Mouse (Mus musculus) heart, postnatal 0 days (tissue): ENCODE results near the gene Cfap99. TPM values are rescaled to one million over a fixed set of nuclear protein-coding genes. Genes with fewer than 3 reads are reported as not detected.

Experiments used
- ATAC-seq: fragments of 200-750 bp; cut with Nextera tagmentation; 2 replicates; pipeline ENCODE4 v1.8.0; 2017; ENCODE audit warnings: low read depth, moderate number of reproducible peaks, moderate library complexity; ENCODE audit not compliant: insufficient read depth
- DNase-seq: peaks from one replicate; pipeline ENCODE4 v3.0.0-alpha.2; 2016; ENCODE audit warnings: low spot score
- H3K27ac ChIP-seq: fragments of 300-500 bp; sonication (generic); 2 replicates; pipeline ENCODE4 v1.5.1; 2014; ENCODE audit warnings: low read depth, mild to moderate bottlenecking
- H3K27me3 ChIP-seq: fragments of 300-500 bp; sonication (generic); 2 replicates; pipeline ENCODE4 v1.6.1; 2014; ENCODE audit warnings: low read length, mixed read lengths; ENCODE audit not compliant: control insufficient read depth, insufficient read depth
- H3K36me3 ChIP-seq: fragments of 300-500 bp; sonication (generic); replicated peaks from 2 replicates; pipeline ENCODE4 v1.6.1; 2014; ENCODE audit warnings: low read length, mixed read lengths; ENCODE audit not compliant: control insufficient read depth, insufficient read depth
- H3K4me1 ChIP-seq: fragments of 300-500 bp; sonication (generic); 2 replicates; pipeline ENCODE4 v1.6.1; 2014; ENCODE audit warnings: antibody characterized with exemption; ENCODE audit not compliant: control insufficient read depth, insufficient read depth
- H3K4me2 ChIP-seq: fragments of 300-500 bp; sonication (generic); 2 replicates; pipeline ENCODE4 v1.6.1; 2014; ENCODE audit warnings: low read depth, mild to moderate bottlenecking, low read length, moderate library complexity
- H3K4me3 ChIP-seq: fragments of 300-500 bp; sonication (generic); 2 replicates; pipeline ENCODE4 v1.5.1; 2014; ENCODE audit warnings: low read depth, low read length
- H3K9ac ChIP-seq: fragments of 300-500 bp; sonication (generic); replicated peaks from 2 replicates; pipeline ENCODE4 v1.6.1; 2014; ENCODE audit warnings: low read depth, low read length, mixed read lengths
- H3K9me3 ChIP-seq: fragments of 300-500 bp; sonication (generic); replicated peaks from 2 replicates; pipeline ENCODE4 v1.6.1; 2016; ENCODE audit warnings: low read length; ENCODE audit not compliant: control insufficient read depth
- CTCF ChIP-seq: IDR thresholded peaks from 2 replicates; pipeline ENCODE4 v1.5.1; 2016; ENCODE audit warnings: antibody characterized with exemption, control low read depth, low read depth
- EP300 ChIP-seq: IDR thresholded peaks from 2 replicates; pipeline ENCODE4 v1.6.1; 2016; ENCODE audit warnings: antibody characterized with exemption, low read depth
- WGBS: fragments of 180-500 bp; shearing (Covaris S2); extraction: QIAGEN DNeasy Blood & Tissue Kit; methylation state at CpG from one replicate; pipeline ENCODE4 v1.1.7; 2014; 5-methylcytosine and 5-hydroxymethylcytosine counted together
- polyA plus RNA-seq: library from polyadenylated mRNA; unstranded; fragments of >200 nt; fragmentation: Nextera tagmentation; extraction: Ambion mirVana; gene quantifications from 2 replicates; pipeline ENCODE4 v1.2.1, GENCODE M21; 2015
- total RNA-seq: library from RNA; depleted of rRNA; stranded (reverse); fragments of >200 nt; gene quantifications from 2 replicates; pipeline ENCODE4 v1.2.3, GENCODE M21; 2014; ENCODE audit warnings: low replicate concordance

The Cfap99 gene
- total and polyA plus RNA-seq, 2 experiments from 2014 or later: not detected

GRCm38 (mm10) chr5:34334081-34334480, 45.7 kb downstream of the Cfap99 start:
- no peak overlapping the region for H3K27ac ChIP-seq
- no peaks in the 10 kb centered on the region for H3K9me3 ChIP-seq
- DNase-seq (no peak), ATAC-seq (no peak)
- H3K4me3 ChIP-seq: no peak overlapping the region
- TF ChIP-seq CTCF: no peak
- no peak overlapping the region for H3K4me2 ChIP-seq
- peaks cover 17% of the 10 kb centered on the region for H3K4me1 ChIP-seq
- H3K27me3 ChIP-seq: no peaks in the 10 kb centered on the region
- no peak overlapping the region for H3K9ac ChIP-seq
- WGBS: 78% methylated on average over 1 of the region's 1 CpGs
- H3K36me3 ChIP-seq: peaks cover 1% of the 10 kb centered on the region; the same call in 1 of the 2 replicates

GRCm38 (mm10) chr5:34335539-34336096, 47.2 kb downstream of the Cfap99 start:
- peaks cover 4% of the 10 kb centered on the region; the same call in 1 of the 2 replicates for H3K36me3 ChIP-seq
- peak overlapping the region; percentile 73 for H3K4me3 ChIP-seq
- H3K9ac ChIP-seq: peak overlapping the region; percentile 80
- peak overlapping the region; percentile 88 for H3K27ac ChIP-seq
- ATAC-seq (peak; percentile 37), DNase-seq (no peak)
- peak overlapping the region; percentile 80 for H3K4me2 ChIP-seq
- no peaks in the 10 kb centered on the region for H3K27me3 ChIP-seq
- WGBS: 1% methylated on average over 21 of the region's 21 CpGs
- H3K4me1 ChIP-seq: peaks cover 17% of the 10 kb centered on the region
- TF ChIP-seq CTCF: no peak
- TF ChIP-seq EP300: no peak
- H3K9me3 ChIP-seq: no peaks in the 10 kb centered on the region

GRCm38 (mm10) chr5:34336097-34336774, 47.8 kb downstream of the Cfap99 start, which contains the start of gene Rnf4:
Rnf4 (plus strand) TSS chr5:34336289.
- WGBS: under 1% methylated on average over 53 of the region's 67 CpGs
- Histone ChIP-seq H3K4me1 (peaks cover 21% of the 10 kb centered on the region), H3K9ac (peak within 1 kb of the TSS; percentile 98), H3K9me3 (no peaks in the 10 kb centered on the region), H3K36me3 (peaks cover 4% of the 10 kb centered on the region; the same call in 1 of the 2 replicates), H3K27ac (peak within 1 kb of the TSS; percentile 90), H3K4me2 (peak within 1 kb of the TSS; percentile 80), H3K27me3 (no peaks in the 10 kb centered on the region), H3K4me3 (peak within 1 kb of the TSS; percentile 73)
- ATAC-seq (peak; percentile 95), DNase-seq (peak; percentile 100)
- TF ChIP-seq CTCF (no peak), EP300 (peak; percentile 82)

- H3K9ac ChIP-seq: peak overlapping the region; percentile 98
- under 1% methylated on average over 42 of the region's 42 CpGs for WGBS
- H3K4me3 ChIP-seq: peak overlapping the region; percentile 73
- H3K4me2 ChIP-seq: peak overlapping the region; percentile 75
- H3K27ac ChIP-seq: peak overlapping the region; percentile 90
- ATAC-seq: peak; percentile 56
- peaks cover 4% of the 10 kb centered on the region; the same call in 1 of the 2 replicates for H3K36me3 ChIP-seq
- peak; percentile 65 for DNase-seq
- no peak for TF ChIP-seq CTCF
- peak; percentile 12; the same call in 1 of the 2 replicates for TF ChIP-seq EP300
- no peaks in the 10 kb centered on the region for H3K27me3 ChIP-seq
- H3K4me1 ChIP-seq: peaks cover 24% of the 10 kb centered on the region
- no peaks in the 10 kb centered on the region for H3K9me3 ChIP-seq
Observed at GRCm38 (mm10) chr5:34336775-34337450, 48.5 kb downstream of the Cfap99 start.

DNA sequence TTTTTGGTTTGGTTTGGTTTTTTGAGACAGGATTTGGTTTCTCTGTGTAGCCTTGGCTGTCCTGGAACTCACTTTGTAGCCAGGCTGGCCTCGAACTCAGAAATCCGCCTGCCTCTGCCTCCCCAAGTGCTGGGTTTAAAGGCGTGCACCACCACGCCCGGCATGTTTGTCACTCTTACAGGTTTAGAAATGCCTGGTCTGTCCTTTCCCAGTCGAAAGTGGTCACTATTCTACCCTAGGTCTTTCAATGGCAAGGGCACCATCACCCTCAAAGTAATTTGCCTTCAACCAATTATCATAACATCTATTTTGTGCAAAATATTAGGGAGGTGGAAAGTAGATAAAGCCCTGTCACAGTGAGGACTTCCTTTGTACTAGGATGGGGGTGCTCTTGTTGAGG, 51.8 kb downstream of the Cfap99 start:
- H3K4me2 ChIP-seq: no peak overlapping the region
- WGBS: 92% methylated on average over 6 of the region's 6 CpGs
- no peaks in the 10 kb centered on the region for H3K9me3 ChIP-seq
- H3K4me1 ChIP-seq: peaks cover 22% of the 10 kb centered on the region
- H3K4me3 ChIP-seq: no peak overlapping the region
- ATAC-seq (no peak), DNase-seq (no peak)
- no peak overlapping the region for H3K27ac ChIP-seq
- H3K9ac ChIP-seq: no peak overlapping the region
- TF ChIP-seq CTCF (no peak), EP300 (no peak)
- H3K27me3 ChIP-seq: no peaks in the 10 kb centered on the region
- peaks cover 22% of the 10 kb centered on the region for H3K36me3 ChIP-seq
